Mouse (Mus musculus) left cerebral cortex, postnatal 10 days (tissue): ENCODE data around the gene Abracl. TPM values are rescaled to one million over a fixed set of nuclear protein-coding genes. Genes with fewer than 3 reads are reported as not detected.

Source experiments
- total RNA-seq, 2 experiments: library from RNA; stranded (reverse); gene quantifications; 2 replicates each; pipeline ENCODE4 v1.2.3; 2021

Gene Abracl
- total RNA-seq, 2 experiments from 2014 or later, result 17.4 to 21.3 TPM

Other genes starting within 250 kb of the Abracl start
- gene Txlnb, start 227.1 kb downstream of the Abracl start, total RNA-seq, result under 1 TPM; 0.18 to 0.21 TPM
- gene Heca, start 75.2 kb downstream of the Abracl start, total RNA-seq, result 10 to 100 TPM; 27.8 to 29.0 TPM
- 10 to 100 TPM; 53.7 to 54.9 TPM for gene Reps1, start 32.6 kb upstream of the Abracl start, total RNA-seq
- gene Ect2l, start 187.6 kb upstream of the Abracl start, total RNA-seq, result under 1 TPM; 0.17 to 0.41 TPM
- gene Ccdc28a, start 211.7 kb upstream of the Abracl start, total RNA-seq, result 10 to 100 TPM; 10.1 to 10.2 TPM